Mouse (Mus musculus) forebrain, embryonic 11.5 days (tissue): Measurements from ENCODE around the gene Olfr543. TPM values are rescaled to one million over a fixed set of nuclear protein-coding genes. Genes with fewer than 3 reads are reported as not detected.

Source experiments
- ATAC-seq: fragments of 200-750 bp; cut with Nextera tagmentation; replicated peaks from 2 replicates; pipeline ENCODE4 v1.8.0; 2017; ENCODE audit warnings: moderate TSS enrichment; ENCODE audit not compliant: low FRiP score
- DNase-seq: peaks from one replicate; pipeline ENCODE4 v3.0.0-alpha.2; 2017; ENCODE audit warnings: low spot score
- H3K27ac ChIP-seq: fragments of 300-500 bp; sonication (generic); 2 replicates; pipeline ENCODE4 v1.5.1; 2014; ENCODE audit warnings: low read depth, low read length
- H3K27me3 ChIP-seq: fragments of 300-500 bp; sonication (generic); 2 replicates; pipeline ENCODE4 v1.6.1; 2014; ENCODE audit warnings: mild to moderate bottlenecking, low read length, mixed read lengths; ENCODE audit not compliant: control insufficient read depth, insufficient read depth
- H3K36me3 ChIP-seq: fragments of 300-500 bp; sonication (generic); 2 replicates; pipeline ENCODE4 v1.6.1; 2014; ENCODE audit warnings: mild to moderate bottlenecking, low read length, moderate library complexity, mixed read lengths; ENCODE audit not compliant: control insufficient read depth, insufficient read depth
- H3K4me1 ChIP-seq: fragments of 300-500 bp; sonication (generic); replicated peaks from 2 replicates; pipeline ENCODE4 v1.6.1; 2014; ENCODE audit warnings: low read length, mixed read lengths; ENCODE audit not compliant: control insufficient read depth, insufficient read depth
- H3K4me2 ChIP-seq: fragments of 300-500 bp; sonication (generic); 2 replicates; pipeline ENCODE4 v1.6.1; 2014; ENCODE audit warnings: low read depth, mild to moderate bottlenecking, low read length, moderate library complexity, mixed read lengths; ENCODE audit not compliant: severe bottlenecking
- H3K4me3 ChIP-seq: fragments of 300-500 bp; sonication (generic); 2 replicates; pipeline ENCODE4 v1.5.1; 2014; ENCODE audit warnings: low read depth, low read length
- H3K9ac ChIP-seq: fragments of 300-500 bp; sonication (generic); 2 replicates; pipeline ENCODE4 v1.6.1; 2014; ENCODE audit warnings: low read length
- H3K9me3 ChIP-seq: fragments of 300-500 bp; sonication (generic); 2 replicates; pipeline ENCODE4 v1.6.1; 2016; ENCODE audit warnings: low read length, mixed read lengths; ENCODE audit not compliant: control insufficient read depth
- WGBS: fragments of 180-500 bp; shearing (Covaris S2); extraction: QIAGEN DNeasy Blood & Tissue Kit; methylation state at CpG from one replicate; pipeline ENCODE4 v1.1.7; 2014; 5-methylcytosine and 5-hydroxymethylcytosine counted together
- polyA plus RNA-seq: library from polyadenylated mRNA; unstranded; fragments of >200 nt; fragmentation: Nextera tagmentation; extraction: Ambion mirVana; gene quantifications from 2 replicates; pipeline ENCODE4 v1.2.1, GENCODE M21; 2014

Gene Olfr543
- polyA plus RNA-seq, 1 experiment from 2014 or later, result 1.5 TPM

- 93% methylated on average over 2 of the region's 2 CpGs for WGBS
- no peak overlapping the region for H3K4me2 ChIP-seq
- no peak overlapping the region for H3K4me3 ChIP-seq
- no peaks in the 10 kb centered on the region for H3K36me3 ChIP-seq
- H3K9ac ChIP-seq, result no peak overlapping the region
- no peak overlapping the region for H3K27ac ChIP-seq
- ATAC-seq (no peak), DNase-seq (no peak)
- H3K9me3 ChIP-seq, result no peaks in the 10 kb centered on the region
- H3K4me1 ChIP-seq, result no peaks in the 10 kb centered on the region
- H3K27me3 ChIP-seq, result no peaks in the 10 kb centered on the region
Measured at GRCm38 (mm10) chr7:102483665-102484064, 2.2 kb upstream of the Olfr543 start.

DNA sequence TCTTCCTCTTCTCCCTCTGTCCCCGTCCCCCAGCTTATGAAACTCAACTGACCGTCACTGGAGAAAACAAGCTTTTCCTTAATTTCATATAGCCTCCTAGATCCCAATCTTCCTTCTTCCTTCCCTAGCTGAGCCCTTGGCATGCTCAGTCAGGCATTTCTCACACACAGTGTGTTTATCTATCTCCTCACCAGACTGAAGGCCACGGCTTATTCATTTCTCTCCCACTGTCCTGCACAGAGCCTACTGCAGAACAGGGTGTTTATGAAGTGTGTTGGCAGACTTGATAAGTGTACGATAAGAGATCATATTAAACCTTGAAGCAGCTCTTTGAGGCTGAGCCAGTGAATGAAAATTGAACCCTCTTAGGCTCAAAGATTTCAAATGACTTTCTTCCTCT, 658 bp downstream of the Olfr543 start:
- no peak overlapping the region for H3K27ac ChIP-seq
- ATAC-seq (no peak), DNase-seq (no peak)
- no peaks in the 10 kb centered on the region for H3K4me1 ChIP-seq
- no peaks in the 10 kb centered on the region for H3K9me3 ChIP-seq
- no peak overlapping the region for H3K9ac ChIP-seq
- H3K36me3 ChIP-seq, result no peaks in the 10 kb centered on the region
- H3K4me2 ChIP-seq, result no peak overlapping the region
- H3K27me3 ChIP-seq, result no peaks in the 10 kb centered on the region
- H3K4me3 ChIP-seq, result no peak overlapping the region
- WGBS, result 89% methylated on average over 4 of the region's 4 CpGs

DNA sequence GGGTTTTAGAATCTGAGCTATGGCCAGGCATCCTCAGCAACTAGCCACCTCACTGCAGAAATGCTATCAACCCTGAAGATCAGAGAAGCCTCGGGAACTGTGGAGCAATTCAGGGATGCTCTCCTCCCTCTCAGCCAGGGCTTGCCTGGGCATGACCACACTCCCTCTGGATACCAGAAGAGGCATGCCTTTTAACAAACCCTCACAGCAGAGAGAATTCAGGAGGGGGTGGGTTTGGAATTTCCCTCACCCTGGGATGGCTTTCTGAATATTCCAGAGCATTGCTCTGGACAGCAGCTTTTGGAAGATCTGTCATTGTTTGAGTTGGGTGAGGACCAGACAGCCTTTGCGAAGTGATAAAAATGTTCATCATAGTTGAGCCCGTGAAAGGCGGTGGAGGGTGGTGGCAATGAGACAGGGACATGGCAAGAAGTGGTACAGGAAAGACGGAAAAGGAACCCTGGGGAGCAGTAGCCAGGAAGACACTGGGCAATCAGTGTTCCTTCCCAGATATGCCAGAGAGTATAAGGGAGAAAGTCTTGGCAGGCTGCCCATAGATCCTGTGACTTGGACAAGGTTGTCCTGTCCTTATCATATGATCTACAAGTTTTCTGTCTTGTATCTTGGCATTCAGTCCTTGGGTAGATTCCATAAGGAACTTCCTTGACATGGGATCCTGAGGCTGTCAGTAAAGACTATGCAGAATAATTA, 2.0 kb downstream of the Olfr543 start:
- WGBS, result 83% methylated on average over 5 of the region's 5 CpGs
- no peaks in the 10 kb centered on the region for H3K4me1 ChIP-seq
- no peak for DNase-seq
- no peak overlapping the region for H3K4me3 ChIP-seq
- ATAC-seq, result no peak
- no peak overlapping the region for H3K4me2 ChIP-seq
- no peaks in the 10 kb centered on the region for H3K27me3 ChIP-seq
- H3K27ac ChIP-seq, result no peak overlapping the region
- no peaks in the 10 kb centered on the region for H3K9me3 ChIP-seq
- H3K36me3 ChIP-seq, result no peaks in the 10 kb centered on the region
- no peak overlapping the region for H3K9ac ChIP-seq

DNA sequence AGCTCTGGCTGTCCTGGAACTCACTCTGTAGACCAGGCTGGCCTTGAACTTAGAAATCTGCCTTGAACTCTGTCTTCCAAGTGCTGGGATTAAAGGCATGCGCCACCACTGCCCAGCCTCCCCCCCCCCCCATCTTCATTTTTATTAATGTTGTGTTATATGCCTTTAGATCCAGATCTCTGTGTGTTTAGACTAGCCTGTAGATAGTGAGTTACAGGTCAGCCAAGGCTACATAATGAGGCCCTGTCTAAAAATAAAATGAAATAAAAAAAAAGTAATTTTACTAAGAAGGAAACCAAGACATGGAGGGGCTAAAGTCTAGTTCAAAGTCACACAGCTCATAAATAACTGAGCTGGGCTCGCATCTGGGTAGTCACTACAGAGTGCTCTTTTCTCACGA, 2.6 kb downstream of the Olfr543 start:
- Histone ChIP-seq H3K4me3 (no peak overlapping the region), H3K4me2 (no peak overlapping the region), H3K4me1 (no peaks in the 10 kb centered on the region), H3K27ac (no peak overlapping the region), H3K9me3 (no peaks in the 10 kb centered on the region), H3K36me3 (no peaks in the 10 kb centered on the region), H3K9ac (no peak overlapping the region), H3K27me3 (no peaks in the 10 kb centered on the region)
- ATAC-seq (no peak), DNase-seq (peak; percentile 7)
- WGBS, result 92% methylated on average over 3 of the region's 3 CpGs

GRCm38 (mm10) chr7:102478425-102478824, 3.1 kb downstream of the Olfr543 start:
- WGBS, result 89% methylated on average over 4 of the region's 4 CpGs
- no peak overlapping the region for H3K4me3 ChIP-seq
- no peaks in the 10 kb centered on the region for H3K36me3 ChIP-seq
- H3K9me3 ChIP-seq, result no peaks in the 10 kb centered on the region
- no peaks in the 10 kb centered on the region for H3K4me1 ChIP-seq
- H3K4me2 ChIP-seq, result no peak overlapping the region
- DNase-seq, result peak; percentile 25
- no peak overlapping the region for H3K9ac ChIP-seq
- no peak for ATAC-seq
- H3K27ac ChIP-seq, result no peak overlapping the region
- no peaks in the 10 kb centered on the region for H3K27me3 ChIP-seq

GRCm38 (mm10) chr7:102477377-102477776, 4.1 kb downstream of the Olfr543 start:
- Histone ChIP-seq H3K27ac (no peak overlapping the region), H3K9me3 (no peaks in the 10 kb centered on the region), H3K4me3 (no peak overlapping the region), H3K9ac (no peak overlapping the region), H3K36me3 (no peaks in the 10 kb centered on the region), H3K4me1 (no peaks in the 10 kb centered on the region), H3K4me2 (no peak overlapping the region), H3K27me3 (no peaks in the 10 kb centered on the region)
- peak; percentile 51 for DNase-seq
- WGBS, result 81% methylated on average over 11 of the region's 11 CpGs
- no peak for ATAC-seq

- no peaks in the 10 kb centered on the region for H3K9me3 ChIP-seq
- no peak overlapping the region for H3K4me3 ChIP-seq
- no peak overlapping the region for H3K4me2 ChIP-seq
- no peaks in the 10 kb centered on the region for H3K27me3 ChIP-seq
- peak; percentile 37 for DNase-seq
- no peak overlapping the region for H3K9ac ChIP-seq
- H3K36me3 ChIP-seq, result no peaks in the 10 kb centered on the region
- 94% methylated on average over 5 of the region's 5 CpGs for WGBS
- H3K4me1 ChIP-seq, result no peaks in the 10 kb centered on the region
- H3K27ac ChIP-seq, result no peak overlapping the region
- ATAC-seq, result no peak
Measured at GRCm38 (mm10) chr7:102476601-102477000, 4.9 kb downstream of the Olfr543 start.

GRCm38 (mm10) chr7:102472675-102473074, 8.8 kb downstream of the Olfr543 start:
- no peaks in the 10 kb centered on the region for H3K27me3 ChIP-seq
- H3K9ac ChIP-seq, result no peak overlapping the region
- H3K4me1 ChIP-seq, result no peaks in the 10 kb centered on the region
- no peak for ATAC-seq
- H3K27ac ChIP-seq, result no peak overlapping the region
- WGBS, result 76% methylated on average over 5 of the region's 5 CpGs
- no peak overlapping the region for H3K4me2 ChIP-seq
- peak; percentile 28 for DNase-seq
- peaks cover 10% of the 10 kb centered on the region for H3K36me3 ChIP-seq
- no peak overlapping the region for H3K4me3 ChIP-seq
- H3K9me3 ChIP-seq, result no peaks in the 10 kb centered on the region

GRCm38 (mm10) chr7:102467566-102467965, 13.9 kb downstream of the Olfr543 start:
- Histone ChIP-seq H3K9ac (no peak overlapping the region), H3K27me3 (no peaks in the 10 kb centered on the region), H3K9me3 (no peaks in the 10 kb centered on the region), H3K4me1 (no peaks in the 10 kb centered on the region), H3K4me2 (no peak overlapping the region), H3K4me3 (no peak overlapping the region), H3K27ac (no peak overlapping the region), H3K36me3 (peaks cover 27% of the 10 kb centered on the region)
- ATAC-seq (no peak), DNase-seq (peak; percentile 6)
- WGBS, result 90% methylated on average over 8 of the region's 8 CpGs
